Mouse (Mus musculus) mature B cell (primary cell): Measurements from ENCODE around the gene Ttll12.

ENCODE experiments used
- in situ Hi-C: fragments of 300-500 bp; cut with MboI; formaldehyde crosslinking; loops from 2 replicates; pipeline ENCODE4 v1.14.3; 2019

Gene Ttll12

DNA sequence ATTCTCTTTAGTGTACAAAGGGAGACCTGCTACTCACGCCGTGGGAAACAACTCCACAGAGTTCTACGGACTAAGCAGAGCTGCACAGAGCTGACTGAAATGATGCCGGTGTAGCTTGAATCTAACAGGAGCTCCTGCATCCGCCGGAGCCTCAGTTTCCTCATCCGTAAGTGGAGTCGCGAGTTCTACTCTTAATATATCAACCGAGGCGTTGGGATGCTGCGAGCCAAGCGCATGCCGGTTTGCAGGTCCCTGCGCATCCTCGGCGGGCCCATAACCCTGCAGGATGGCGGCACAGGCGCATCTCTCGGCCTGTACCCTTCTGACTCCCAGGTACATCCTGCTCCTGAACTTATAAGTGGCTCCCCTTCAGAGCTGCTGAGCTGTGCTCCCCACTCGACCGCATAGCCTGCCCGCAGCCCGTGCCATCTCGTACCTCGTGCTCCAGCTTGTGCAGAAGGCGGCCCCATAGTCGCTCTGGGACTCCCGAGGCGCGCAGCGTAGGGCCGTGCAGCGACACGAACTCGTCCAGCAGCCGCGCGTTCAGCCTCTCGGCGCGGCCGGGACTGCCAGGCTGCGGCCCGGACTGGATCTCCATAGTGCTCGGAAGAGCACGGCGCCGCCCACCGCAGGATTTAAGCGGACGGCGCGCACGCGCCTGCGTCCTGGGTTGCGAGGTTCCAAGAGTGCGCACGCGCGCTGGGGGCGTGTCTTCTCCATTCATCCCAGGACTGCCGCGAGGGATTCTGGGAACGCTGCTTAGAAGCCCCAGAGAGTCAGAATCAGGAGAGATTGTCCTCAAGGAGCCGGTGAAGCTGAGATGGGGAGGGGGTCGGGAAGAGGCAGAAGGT, at the start of gene Ttll12:
Gene Ttll12, minus strand, starts transcription at position 645 of the 851 bp plus-strand sequence.
- in situ Hi-C loops = no loop called here

- in situ Hi-C loops = no loop called here
These were observed 47.6 kb upstream of the Ttll12 start for GRCm38 (mm10) chr15:83642518-83642917.

DNA sequence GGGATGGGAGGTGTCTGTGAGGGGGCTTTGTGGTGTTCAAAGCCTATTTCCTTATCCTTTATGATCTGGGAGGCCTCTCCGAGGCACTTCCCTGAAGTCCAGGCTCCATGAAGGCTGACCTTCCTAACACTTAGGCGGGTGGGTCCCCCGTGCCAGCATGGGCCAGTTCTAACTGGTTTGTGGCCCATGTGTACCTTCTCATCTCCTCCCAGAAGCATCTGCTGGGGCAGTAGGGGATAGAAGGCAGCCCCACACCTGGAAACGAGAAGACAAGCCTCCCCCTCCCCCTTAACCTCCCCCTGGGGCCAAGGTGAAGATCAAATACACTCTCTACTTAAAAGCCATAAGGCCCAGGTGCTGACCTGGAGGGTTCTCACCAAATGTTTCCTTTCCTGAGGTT, 45.3 kb upstream of the Ttll12 start:
- in situ Hi-C loops = no loop called here

DNA sequence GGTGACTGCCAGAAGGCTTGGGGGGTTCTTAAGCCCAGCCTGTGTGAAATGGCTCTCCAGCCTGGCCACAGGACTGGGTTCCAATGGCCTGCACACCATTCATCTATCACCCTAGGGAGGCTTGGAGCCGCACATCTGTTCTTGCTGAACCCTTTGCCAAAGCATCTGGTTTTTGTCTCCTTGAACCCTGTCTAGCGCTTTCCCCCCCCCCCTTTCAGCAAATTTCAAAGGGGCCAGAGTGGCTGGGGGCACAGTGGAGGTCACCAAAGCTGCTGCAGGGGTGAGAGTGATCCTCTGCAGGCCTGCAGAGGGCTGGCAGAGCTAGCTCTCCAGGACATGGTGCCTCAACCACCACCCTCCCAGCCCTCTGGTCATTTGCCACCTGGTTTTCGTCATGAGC, 44.2 kb upstream of the Ttll12 start:
- in situ Hi-C loops = no loop called here

DNA sequence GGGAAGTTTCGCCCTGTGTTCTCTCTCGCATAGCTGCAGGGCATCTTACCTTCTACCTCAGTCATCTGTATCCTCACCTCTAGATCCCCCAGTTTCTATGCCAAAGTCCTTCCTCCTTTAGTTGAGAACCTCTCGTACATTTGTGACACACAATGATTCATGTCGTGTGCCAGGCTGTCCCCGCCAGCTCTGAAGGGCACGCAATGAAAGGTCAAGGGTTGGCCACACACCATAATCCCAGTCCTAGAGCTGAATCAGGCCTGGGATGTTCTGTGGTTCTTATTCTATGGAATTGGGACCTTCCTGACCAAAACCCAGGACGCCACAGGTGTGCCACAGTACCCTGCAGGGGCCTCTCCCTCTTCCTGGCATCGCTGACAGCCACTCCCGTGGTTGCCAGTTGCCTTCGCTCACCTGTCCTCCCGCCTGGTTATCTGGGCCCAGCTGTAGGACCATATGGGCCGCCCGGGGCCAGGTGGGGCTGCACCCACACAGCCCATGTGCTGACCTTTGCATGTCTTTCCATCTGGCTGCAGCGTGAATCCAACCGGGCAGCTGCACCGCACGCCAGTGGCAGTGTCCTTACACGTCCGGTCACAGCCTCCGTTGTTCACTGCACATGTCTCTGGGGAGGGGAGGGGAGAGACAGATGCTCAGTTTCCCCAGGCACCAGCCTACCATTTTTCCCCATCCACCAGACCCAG, 43.4 kb upstream of the Ttll12 start:
- in situ Hi-C loops = no loop called here

GRCm38 (mm10) chr15:83636759-83637158, 41.8 kb upstream of the Ttll12 start:
- in situ Hi-C loops = no loop called here

- in situ Hi-C loops = no loop called here
These were observed 40.3 kb upstream of the Ttll12 start for GRCm38 (mm10) chr15:83635251-83635650.

GRCm38 (mm10) chr15:83634076-83634475, 39.1 kb upstream of the Ttll12 start:
- in situ Hi-C loops = no loop called here

- in situ Hi-C loops = no loop called here
These were observed 36.1 kb upstream of the Ttll12 start for GRCm38 (mm10) chr15:83631071-83631470.

DNA sequence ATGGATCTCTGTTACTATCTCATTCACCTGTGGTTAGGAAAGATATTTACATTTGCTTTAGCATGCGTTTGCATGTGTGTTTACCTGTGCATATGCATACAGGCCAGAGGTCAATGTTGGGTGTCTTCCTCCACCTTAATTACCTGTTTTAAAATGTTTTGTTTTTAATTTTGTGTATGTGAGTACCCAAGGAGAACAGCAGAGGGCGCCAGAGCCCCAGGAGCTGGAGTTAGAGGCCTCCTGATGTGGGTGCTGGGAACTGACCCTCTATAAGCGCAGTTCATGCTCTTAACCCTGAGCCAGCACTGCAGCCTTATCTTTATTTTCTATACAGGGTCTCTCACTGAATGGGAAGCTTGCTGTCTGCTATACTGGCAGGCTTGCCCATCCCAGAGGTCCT, 34.8 kb upstream of the Ttll12 start:
- in situ Hi-C loops = no loop called here

GRCm38 (mm10) chr15:83626142-83626645, 31.2 kb upstream of the Ttll12 start:
- in situ Hi-C loops = no loop called here

GRCm38 (mm10) chr15:83615245-83615644, 20.3 kb upstream of the Ttll12 start:
- in situ Hi-C loops = no loop called here

DNA sequence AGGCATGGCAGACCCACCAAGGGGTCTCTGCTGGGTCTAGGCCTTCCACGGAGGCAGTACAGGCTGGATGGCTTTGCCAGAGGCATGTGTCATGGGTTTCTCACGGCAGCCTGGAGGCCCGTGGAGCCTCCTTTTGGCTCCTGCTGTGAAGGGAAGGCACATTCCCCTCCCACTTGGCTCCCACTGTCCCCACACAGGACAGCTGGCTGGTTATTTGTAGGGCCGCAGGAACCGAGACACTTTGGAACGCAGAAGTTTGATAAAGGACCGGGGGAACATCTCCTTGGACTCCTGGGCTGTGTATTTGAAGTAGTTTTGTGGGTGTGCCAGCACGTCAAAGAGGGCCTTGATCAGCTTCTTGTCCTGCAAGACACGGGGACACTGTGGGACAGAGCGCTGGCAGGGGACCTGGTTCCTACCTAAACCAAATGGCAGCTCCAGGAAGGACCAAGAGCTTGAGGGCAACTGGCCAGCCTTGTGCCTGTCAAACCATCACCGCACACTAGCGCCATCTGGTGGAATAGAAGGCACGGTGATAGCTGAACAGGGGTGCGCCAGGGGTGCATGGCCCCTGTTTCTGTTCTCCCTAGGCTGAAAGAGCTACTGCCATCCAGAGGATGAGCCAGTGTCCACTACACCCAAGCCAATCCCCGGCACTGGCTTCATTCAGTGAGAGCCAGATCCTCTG, 12.3 kb upstream of the Ttll12 start:
- in situ Hi-C loops = no loop called here

DNA sequence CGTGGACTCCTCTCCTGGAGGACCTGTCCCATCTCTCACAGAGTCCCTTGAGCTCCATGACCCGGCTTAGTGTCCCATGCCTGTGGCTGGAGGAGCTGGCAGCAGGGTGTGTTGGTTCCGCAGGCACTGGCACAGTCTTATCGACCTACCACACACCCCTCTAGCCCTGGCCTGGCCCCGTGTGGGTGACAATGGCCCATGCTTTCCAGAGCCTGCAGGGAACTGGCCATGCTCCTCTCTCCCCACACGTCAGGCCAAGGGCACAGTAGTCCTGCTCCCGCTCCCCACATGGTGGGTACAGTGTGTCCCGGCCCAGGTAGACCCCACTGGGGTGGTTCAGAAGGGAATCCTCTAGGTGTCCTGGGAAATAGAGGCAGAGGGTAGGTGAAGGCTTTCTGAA, 11.7 kb upstream of the Ttll12 start:
- in situ Hi-C loops = no loop called here

DNA sequence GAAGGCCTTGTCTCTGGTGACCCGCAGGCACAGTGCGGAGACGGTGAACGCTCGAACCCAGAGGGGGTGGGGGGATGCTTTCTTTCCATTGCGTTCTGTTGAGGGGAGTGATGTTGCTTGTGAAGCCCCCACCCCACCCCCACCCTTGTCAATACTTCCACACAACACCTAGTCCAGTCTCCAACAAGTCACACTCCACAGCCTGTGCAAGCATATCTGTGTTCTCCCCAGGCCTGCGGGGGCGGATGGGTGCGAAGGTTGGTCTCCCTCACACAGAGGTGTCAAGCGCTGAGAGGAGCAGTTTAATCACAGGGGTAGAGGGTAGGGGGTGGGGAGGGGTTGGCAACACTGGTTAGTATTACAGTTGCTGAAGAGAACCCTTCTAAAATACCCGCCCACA, 11.3 kb upstream of the Ttll12 start:
- in situ Hi-C loops = no loop called here

DNA sequence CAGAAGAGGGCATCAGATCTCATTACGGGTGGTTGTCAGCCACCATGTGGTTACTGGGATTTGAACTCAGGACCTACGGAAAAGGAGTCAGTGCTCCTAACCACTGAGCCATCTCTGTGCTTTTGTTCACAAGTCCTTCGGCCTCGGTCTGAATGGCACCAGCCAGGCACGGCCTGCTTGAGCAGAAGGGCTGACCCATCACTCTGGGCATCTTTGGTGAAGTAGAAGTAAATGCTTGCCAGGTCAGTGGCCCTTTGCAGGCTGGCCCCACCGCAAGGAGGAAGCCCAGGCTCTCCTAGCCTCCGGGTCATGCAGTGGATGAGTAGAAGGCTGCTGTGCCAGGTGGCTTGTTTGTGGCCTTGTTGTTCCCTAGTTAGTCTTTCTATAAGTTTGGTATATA, 8.5 kb upstream of the Ttll12 start:
- in situ Hi-C loops = no loop called here

- in situ Hi-C loops = no loop called here
These were observed 8.1 kb upstream of the Ttll12 start for GRCm38 (mm10) chr15:83603046-83603396.

GRCm38 (mm10) chr15:83602372-83603045, 7.6 kb upstream of the Ttll12 start:
- in situ Hi-C loops = no loop called here

DNA sequence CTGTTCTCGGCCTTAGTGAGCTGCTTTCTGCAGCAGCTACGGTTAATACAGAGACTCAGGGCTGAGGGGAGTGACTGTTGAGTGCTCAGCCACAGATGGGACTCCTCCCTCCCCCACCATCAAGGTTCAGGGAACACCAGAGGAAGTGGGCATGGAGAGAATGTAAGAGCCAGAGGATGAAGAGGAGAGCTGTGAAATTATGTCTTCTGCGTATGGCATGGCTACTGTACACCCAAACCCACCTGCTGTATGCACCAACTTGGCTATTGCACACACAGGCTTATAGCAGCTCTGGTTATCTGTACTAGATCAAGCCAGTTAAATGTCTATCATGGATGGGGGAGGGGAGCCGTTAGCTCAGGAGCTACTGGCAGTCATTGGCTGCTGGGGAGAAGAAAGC, 6.2 kb upstream of the Ttll12 start:
- in situ Hi-C loops = no loop called here

GRCm38 (mm10) chr15:83596833-83597232, 1.9 kb upstream of the Ttll12 start:
- in situ Hi-C loops = no loop called here

DNA sequence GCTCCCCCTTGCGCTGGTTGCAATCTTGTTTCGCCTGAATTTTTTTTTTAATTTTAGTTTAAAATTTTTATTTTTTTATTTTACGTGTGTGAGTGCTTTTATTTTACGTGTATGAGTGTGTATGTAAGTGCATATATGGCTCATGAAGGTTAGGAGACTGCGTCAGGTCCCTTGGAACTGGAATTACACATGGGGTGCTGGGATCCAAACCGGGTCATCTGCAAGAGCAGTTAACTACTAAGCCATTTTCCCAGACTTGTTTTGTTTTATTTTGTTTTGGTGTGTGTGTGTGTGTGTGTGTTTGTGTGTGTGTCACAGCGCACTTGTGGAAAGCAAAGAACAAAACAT, 381 bp upstream of the Ttll12 start:
- in situ Hi-C loops = no loop called here
